Mouse (Mus musculus) embryonic facial prominence, embryonic 13.5 days (tissue): Measurements from ENCODE around the gene Lmo3. TPM values are rescaled to one million over a fixed set of nuclear protein-coding genes. Genes with fewer than 3 reads are reported as not detected.

Experiments
- ATAC-seq: fragments of 200-750 bp; cut with Nextera tagmentation; 2 replicates; pipeline ENCODE4 v1.8.0; 2017; ENCODE audit warnings: low read depth; ENCODE audit not compliant: insufficient number of reproducible peaks, insufficient read depth, low FRiP score, low TSS enrichment
- H3K27ac ChIP-seq: fragments of 300-500 bp; sonication (generic); 2 replicates; pipeline ENCODE4 v1.5.1; 2015; ENCODE audit warnings: moderate library complexity, mild to moderate bottlenecking, inconsistent platforms
- H3K27me3 ChIP-seq: fragments of 300-500 bp; sonication (generic); 2 replicates; pipeline ENCODE4 v1.6.1; 2015; ENCODE audit warnings: mild to moderate bottlenecking, inconsistent platforms
- H3K36me3 ChIP-seq: fragments of 300-500 bp; sonication (generic); 2 replicates; pipeline ENCODE4 v1.6.1; 2015; ENCODE audit warnings: mild to moderate bottlenecking, inconsistent platforms
- H3K4me1 ChIP-seq: fragments of 300-500 bp; sonication (generic); 2 replicates; pipeline ENCODE4 v1.6.1; 2015; ENCODE audit warnings: inconsistent platforms
- H3K4me2 ChIP-seq: fragments of 300-500 bp; sonication (generic); 2 replicates; pipeline ENCODE4 v1.6.1; 2015; ENCODE audit warnings: moderate library complexity, mild to moderate bottlenecking, inconsistent platforms
- H3K4me3 ChIP-seq: fragments of 300-500 bp; sonication (generic); 2 replicates; pipeline ENCODE4 v1.5.1; 2015; ENCODE audit warnings: mild to moderate bottlenecking, inconsistent platforms
- H3K9ac ChIP-seq: fragments of 300-500 bp; sonication (generic); 2 replicates; pipeline ENCODE4 v1.6.1; 2015; ENCODE audit warnings: mild to moderate bottlenecking, inconsistent platforms
- H3K9me3 ChIP-seq: fragments of 300-500 bp; sonication (generic); 2 replicates; pipeline ENCODE4 v1.6.1; 2016; ENCODE audit warnings: inconsistent platforms
- WGBS: fragments of 180-500 bp; shearing (Covaris S2); methylation state at CpG from one replicate; pipeline ENCODE4 v1.1.7; 2015; ENCODE audit warnings: mixed read lengths; 5-methylcytosine and 5-hydroxymethylcytosine counted together
- polyA plus RNA-seq: library from polyadenylated mRNA; unstranded; fragments of >200 nt; fragmentation: Nextera tagmentation; extraction: Ambion mirVana; gene quantifications from 2 replicates; pipeline ENCODE4 v1.2.1, GENCODE M21; 2015

Gene Lmo3
- polyA plus RNA-seq, 1 experiment from 2014 or later = 6.6 TPM

DNA sequence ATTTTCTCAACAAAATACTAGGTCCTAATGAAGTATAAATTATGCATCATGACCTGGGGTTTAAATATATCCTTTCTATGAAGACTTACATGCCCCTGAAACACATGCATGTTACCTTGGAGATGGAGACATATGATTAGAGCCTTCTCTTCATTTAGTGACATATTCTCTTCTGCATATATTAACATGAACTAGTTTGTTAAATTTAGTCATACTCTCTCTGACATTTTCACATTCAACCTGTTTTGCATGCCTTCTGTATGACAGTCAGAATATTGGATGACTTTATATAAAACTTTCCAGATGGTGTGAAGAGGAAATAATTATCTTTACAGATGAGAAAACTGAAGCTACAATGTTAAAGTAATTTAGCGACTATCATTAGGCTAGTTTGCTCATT, 77.8 kb downstream of the Lmo3 start:
- no peak overlapping the region for H3K4me3 ChIP-seq
- 83% methylated on average over 1 of the region's 1 CpGs for WGBS
- ATAC-seq = no peak

DNA sequence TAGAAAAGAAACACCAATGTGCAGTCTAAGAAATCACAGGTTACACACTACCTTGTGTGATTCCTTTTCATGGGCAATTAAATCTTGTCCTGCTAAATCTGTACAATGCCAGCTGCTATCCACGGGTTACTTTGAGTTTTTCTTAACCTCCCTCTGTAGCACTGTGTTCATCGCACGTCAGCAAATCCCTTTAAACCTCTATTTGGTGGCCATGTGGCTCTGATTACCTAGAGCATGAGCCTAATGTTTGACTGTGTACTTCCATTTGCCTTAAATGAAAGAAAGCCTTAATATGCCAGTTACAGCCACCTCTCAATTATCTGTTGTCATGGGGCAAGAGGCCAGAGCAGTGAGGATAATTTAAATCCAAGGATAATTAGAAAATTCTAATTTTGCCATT, 98.9 kb downstream of the Lmo3 start:
- H3K4me1 ChIP-seq = no peaks in the 10 kb centered on the region
- WGBS = 14% methylated on average over 3 of the region's 3 CpGs
- no peak overlapping the region for H3K4me3 ChIP-seq
- no peak overlapping the region for H3K27ac ChIP-seq
- no peaks in the 10 kb centered on the region for H3K9me3 ChIP-seq
- H3K4me2 ChIP-seq = no peak overlapping the region
- no peaks in the 10 kb centered on the region for H3K27me3 ChIP-seq
- H3K36me3 ChIP-seq = no peaks in the 10 kb centered on the region
- no peak overlapping the region for H3K9ac ChIP-seq
- no peak for ATAC-seq

More for the DNA sequence above, 77.8 kb downstream of the Lmo3 start:
- Histone ChIP-seq H3K4me2 (no peak overlapping the region), H3K36me3 (no peaks in the 10 kb centered on the region), H3K27ac (no peak overlapping the region), H3K27me3 (no peaks in the 10 kb centered on the region), H3K9me3 (no peaks in the 10 kb centered on the region), H3K9ac (no peak overlapping the region), H3K4me1 (no peaks in the 10 kb centered on the region)

DNA sequence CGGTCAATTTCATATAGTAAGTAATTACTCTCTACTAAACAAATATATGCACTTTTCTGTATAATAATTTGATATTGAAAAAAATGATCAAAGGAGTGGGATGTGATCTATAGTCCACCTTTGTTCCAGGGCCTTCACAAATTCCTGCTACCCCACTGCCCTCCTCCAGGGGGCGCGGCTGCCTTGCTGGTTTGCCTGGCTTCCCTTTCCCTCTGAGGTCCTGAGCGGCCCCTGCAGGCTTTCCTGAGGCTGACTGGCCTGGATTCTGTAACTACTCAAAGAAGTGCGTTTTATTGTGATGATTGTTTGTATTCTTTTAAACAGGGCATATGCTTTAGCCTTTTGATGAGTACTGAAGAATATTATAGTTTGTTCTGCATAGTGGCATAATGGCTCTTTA, 104.2 kb downstream of the Lmo3 start:
- Histone ChIP-seq H3K9ac (no peak overlapping the region), H3K4me2 (no peak overlapping the region), H3K4me3 (no peak overlapping the region), H3K4me1 (0 out of 2 replicates have a peak, but pooled peaks cover 6% of the 10 kb centered on the region), H3K27me3 (no peaks in the 10 kb centered on the region), H3K36me3 (no peaks in the 10 kb centered on the region), H3K9me3 (no peaks in the 10 kb centered on the region), H3K27ac (no peak overlapping the region)
- ATAC-seq = no peak
- WGBS = 12% methylated on average over 5 of the region's 5 CpGs

DNA sequence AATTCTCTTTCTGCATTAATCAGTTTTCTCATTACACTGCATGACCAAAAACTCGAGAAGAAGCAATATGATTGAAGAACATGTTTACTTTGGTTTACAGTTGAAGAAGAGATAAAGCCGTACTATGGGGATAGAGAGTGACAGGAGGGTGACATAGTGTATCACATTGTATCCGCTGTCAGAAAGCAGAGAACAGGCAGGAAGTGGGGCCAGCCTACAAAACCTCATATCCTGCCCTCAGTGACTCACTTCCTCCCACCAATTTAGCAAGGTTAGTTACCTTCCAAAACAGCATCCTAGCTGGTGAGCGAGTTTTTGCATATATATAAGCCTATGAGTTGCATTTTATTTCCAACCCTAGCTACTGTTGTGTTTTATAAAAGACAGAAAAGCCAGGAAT, 112.6 kb downstream of the Lmo3 start:
- no peaks in the 10 kb centered on the region for H3K4me1 ChIP-seq
- H3K9me3 ChIP-seq = no peaks in the 10 kb centered on the region
- H3K27ac ChIP-seq = no peak overlapping the region
- H3K36me3 ChIP-seq = no peaks in the 10 kb centered on the region
- no peak overlapping the region for H3K4me3 ChIP-seq
- H3K27me3 ChIP-seq = no peaks in the 10 kb centered on the region
- H3K4me2 ChIP-seq = no peak overlapping the region
- ATAC-seq = no peak
- no peak overlapping the region for H3K9ac ChIP-seq
- WGBS = 74% methylated on average over 4 of the region's 4 CpGs

DNA sequence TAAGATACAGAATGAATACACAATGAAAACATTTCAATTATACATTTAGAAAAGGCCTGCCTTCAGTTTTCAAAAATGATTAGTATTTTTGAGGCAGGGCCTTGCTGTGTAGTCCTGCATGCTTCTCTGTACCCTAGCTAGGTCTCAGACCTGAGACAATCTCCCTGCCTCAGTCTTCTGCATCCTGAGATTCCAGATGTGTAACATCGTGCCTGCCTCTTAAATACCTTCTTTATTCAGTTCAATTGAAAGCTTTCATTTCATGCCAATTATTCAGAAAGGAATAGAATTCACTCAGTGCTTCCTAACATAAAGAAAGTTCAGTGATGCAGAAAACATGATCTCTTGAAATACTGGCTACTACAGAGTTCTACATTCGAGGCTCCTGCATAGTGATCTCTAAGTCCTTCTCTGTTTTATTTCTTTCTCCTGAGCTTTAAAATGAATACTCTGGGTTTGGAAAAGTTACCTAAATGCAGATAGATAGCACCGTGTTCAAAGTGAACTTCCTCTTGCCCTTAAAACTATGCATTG, 137.2 kb downstream of the Lmo3 start:
- no peak overlapping the region for H3K27ac ChIP-seq
- WGBS = 51% methylated on average over 3 of the region's 3 CpGs
- H3K4me3 ChIP-seq = no peak overlapping the region
- no peaks in the 10 kb centered on the region for H3K36me3 ChIP-seq
- H3K4me1 ChIP-seq = no peaks in the 10 kb centered on the region
- H3K27me3 ChIP-seq = no peaks in the 10 kb centered on the region
- H3K4me2 ChIP-seq = no peak overlapping the region
- no peak overlapping the region for H3K9ac ChIP-seq
- H3K9me3 ChIP-seq = no peaks in the 10 kb centered on the region
- ATAC-seq = no peak

DNA sequence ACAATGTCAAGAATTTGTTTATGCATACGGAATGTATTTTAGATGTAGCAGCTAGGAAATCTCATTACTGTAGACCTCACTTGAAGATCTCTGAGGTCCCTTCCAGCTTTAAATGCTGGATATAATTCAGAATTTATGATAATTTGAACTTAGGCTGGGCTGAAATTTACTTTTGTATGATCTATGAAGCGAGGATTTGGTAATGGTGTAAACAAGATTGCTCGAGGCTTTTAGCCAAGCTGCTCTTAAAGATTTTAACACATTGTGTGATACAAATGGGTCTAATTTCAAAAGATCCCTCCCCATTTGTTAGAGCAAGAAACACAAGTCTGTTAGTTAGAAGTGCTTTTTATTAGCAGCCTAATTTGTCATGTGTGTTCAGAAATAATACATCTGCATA, 144.4 kb downstream of the Lmo3 start:
- no peak for ATAC-seq
- Histone ChIP-seq H3K9me3 (no peaks in the 10 kb centered on the region), H3K27ac (no peak overlapping the region), H3K36me3 (no peaks in the 10 kb centered on the region), H3K9ac (no peak overlapping the region), H3K4me3 (no peak overlapping the region), H3K4me1 (no peaks in the 10 kb centered on the region), H3K27me3 (no peaks in the 10 kb centered on the region), H3K4me2 (no peak overlapping the region)
- 70% methylated on average over 3 of the region's 3 CpGs for WGBS

DNA sequence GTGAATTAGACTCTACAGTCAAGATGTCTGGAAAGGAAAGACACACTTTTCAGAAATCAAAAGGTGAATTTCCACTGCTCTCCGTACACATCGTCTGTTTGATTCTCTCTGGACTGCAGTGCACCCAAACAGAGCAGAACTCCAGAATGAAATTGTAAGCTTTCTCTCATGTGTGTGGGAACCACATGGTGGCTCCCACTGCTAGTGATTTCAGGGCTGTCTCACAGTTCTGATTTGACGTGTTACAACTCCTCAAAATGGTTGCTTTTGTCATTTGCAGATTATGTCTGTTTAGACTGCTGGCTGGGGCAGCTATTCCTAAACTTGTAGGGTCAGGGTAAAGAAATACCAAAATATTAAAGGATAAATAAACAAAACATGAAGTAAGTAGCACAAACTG, 145.0 kb downstream of the Lmo3 start:
- WGBS = 62% methylated on average over 3 of the region's 3 CpGs
- Histone ChIP-seq H3K4me3 (no peak overlapping the region), H3K27ac (no peak overlapping the region), H3K4me2 (no peak overlapping the region), H3K27me3 (no peaks in the 10 kb centered on the region), H3K4me1 (no peaks in the 10 kb centered on the region), H3K36me3 (no peaks in the 10 kb centered on the region), H3K9ac (no peak overlapping the region), H3K9me3 (no peaks in the 10 kb centered on the region)
- ATAC-seq = no peak

DNA sequence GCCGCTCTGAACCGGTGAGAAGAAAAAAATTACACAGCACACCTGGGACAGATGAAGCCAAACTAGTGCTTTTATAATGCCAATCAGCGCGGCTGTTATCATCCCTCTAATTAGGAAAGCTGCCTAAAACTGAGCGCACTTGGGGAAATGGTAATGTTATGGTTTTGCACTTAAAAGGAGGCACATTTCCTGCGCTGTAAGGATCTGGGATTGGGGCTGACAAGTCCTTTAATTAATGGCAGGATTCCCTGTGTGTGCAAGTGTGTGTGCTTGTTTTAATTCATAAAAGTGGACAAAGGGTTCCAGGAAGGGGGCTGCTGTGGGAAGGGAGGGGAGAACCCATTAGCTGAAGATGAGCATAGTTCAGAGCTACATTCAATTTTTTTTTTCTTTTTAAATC, 154.4 kb downstream of the Lmo3 start:
- Histone ChIP-seq H3K9ac (no peak overlapping the region), H3K9me3 (no peaks in the 10 kb centered on the region), H3K4me3 (no peak overlapping the region), H3K4me1 (peaks cover 13% of the 10 kb centered on the region), H3K27me3 (peaks cover 43% of the 10 kb centered on the region), H3K4me2 (no peak overlapping the region), H3K36me3 (no peaks in the 10 kb centered on the region), H3K27ac (no peak overlapping the region)
- ATAC-seq = no peak
- 8% methylated on average over 6 of the region's 6 CpGs for WGBS

DNA sequence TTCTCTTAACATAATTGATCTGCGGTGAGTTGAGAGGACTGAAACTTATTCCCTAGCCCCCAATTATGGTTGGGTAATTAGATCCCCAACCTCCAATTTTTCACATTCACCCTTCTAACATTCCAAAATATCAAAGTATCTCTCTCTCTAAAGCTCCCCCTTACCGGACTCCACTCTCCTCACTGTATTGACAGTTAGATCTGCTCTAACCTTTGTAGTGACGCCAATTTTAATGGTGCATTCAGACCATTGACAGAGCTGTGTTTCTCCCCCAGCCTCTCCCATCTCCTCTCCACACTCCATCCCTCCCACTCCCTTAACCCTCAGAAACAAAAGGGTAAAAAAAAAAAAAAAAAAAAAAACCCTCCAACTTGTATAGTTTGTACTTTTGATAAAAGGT, 154.9 kb downstream of the Lmo3 start:
- Histone ChIP-seq H3K27me3 (peaks cover 47% of the 10 kb centered on the region), H3K4me1 (peaks cover 18% of the 10 kb centered on the region), H3K9ac (no peak overlapping the region), H3K27ac (no peak overlapping the region), H3K4me2 (no peak overlapping the region), H3K9me3 (no peaks in the 10 kb centered on the region), H3K4me3 (no peak overlapping the region), H3K36me3 (no peaks in the 10 kb centered on the region)
- WGBS = 14% methylated on average over 3 of the region's 3 CpGs
- ATAC-seq = no peak

DNA sequence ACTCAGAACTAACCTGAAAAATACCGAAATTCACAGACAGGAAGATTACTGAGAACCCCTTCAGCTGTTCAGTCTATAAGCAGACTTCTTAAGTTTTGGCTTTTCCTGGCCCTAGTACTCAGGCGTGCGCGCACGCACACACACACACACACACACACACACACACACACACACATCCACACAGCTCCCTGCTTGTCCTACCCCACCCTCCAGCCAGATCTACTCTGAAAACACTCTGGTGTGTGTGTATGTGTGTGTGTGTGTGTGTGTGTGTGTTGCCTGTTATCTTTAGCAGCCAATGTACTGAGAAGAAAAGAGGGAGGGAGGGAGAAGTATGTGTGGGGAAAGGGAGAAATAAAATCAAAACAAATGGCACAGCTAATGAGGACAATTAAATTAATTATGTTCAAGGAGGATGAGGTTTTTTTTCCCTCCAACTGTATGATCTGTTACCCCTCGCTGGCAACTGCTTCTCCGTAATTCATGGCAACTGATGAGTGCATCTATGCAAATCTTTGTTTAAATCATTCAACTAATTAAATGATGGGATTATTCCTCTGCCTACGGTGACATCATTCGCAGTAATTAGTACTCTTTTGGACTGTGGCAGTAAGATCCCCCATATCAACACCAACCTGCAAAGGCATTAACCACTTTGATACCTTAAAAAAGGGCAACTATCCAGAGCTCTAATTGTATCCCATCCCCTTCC, 157.1 kb downstream of the Lmo3 start:
- H3K36me3 ChIP-seq = no peaks in the 10 kb centered on the region
- H3K9ac ChIP-seq = no peak overlapping the region
- peaks cover 38% of the 10 kb centered on the region for H3K4me1 ChIP-seq
- no peak overlapping the region for H3K4me2 ChIP-seq
- no peaks in the 10 kb centered on the region for H3K9me3 ChIP-seq
- no peak for ATAC-seq
- 59% methylated on average over 9 of the region's 9 CpGs for WGBS
- no peak overlapping the region for H3K27ac ChIP-seq
- peaks cover 49% of the 10 kb centered on the region for H3K27me3 ChIP-seq
- no peak overlapping the region for H3K4me3 ChIP-seq

DNA sequence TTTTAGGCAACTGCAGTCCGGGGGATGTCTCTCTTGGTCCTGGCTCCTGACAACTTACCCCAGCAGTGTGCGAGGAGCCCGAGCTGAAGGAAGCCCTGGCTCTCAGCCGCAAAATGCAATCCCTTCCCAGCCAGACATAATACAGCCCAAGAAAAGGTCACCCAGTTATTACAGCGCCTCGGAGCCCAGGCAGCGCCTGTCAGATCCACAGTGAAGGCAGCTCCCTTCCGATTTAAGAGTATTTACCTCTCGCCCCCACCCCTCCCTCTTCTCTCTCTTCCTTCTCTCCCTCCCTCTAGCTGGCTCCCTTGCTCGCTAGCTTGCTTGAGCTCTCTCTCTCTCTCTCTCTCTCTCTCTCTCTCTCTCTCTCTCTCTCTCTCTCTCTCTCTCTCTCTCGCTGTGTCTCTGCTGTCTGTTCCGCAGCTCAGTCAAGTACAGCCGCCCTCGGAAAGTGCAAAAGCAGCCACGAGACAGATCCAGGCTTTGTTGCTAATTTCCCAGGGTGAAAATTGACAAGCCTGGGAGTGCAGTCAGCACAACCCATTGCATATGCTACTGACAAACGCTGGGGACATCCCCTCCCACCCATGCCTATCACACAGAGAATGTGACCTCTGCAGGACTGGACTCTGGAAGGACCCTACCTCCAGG, 159.0 kb downstream of the Lmo3 start:
- Histone ChIP-seq H3K9me3 (no peaks in the 10 kb centered on the region), H3K4me1 (peaks cover 38% of the 10 kb centered on the region), H3K9ac (peak overlapping the region; percentile 52), H3K36me3 (no peaks in the 10 kb centered on the region), H3K27me3 (peaks cover 53% of the 10 kb centered on the region), H3K4me2 (peak overlapping the region; percentile 73), H3K4me3 (peak overlapping the region; percentile 47), H3K27ac (no peak overlapping the region)
- WGBS = under 1% methylated on average over 16 of the region's 16 CpGs
- ATAC-seq = no peak

DNA sequence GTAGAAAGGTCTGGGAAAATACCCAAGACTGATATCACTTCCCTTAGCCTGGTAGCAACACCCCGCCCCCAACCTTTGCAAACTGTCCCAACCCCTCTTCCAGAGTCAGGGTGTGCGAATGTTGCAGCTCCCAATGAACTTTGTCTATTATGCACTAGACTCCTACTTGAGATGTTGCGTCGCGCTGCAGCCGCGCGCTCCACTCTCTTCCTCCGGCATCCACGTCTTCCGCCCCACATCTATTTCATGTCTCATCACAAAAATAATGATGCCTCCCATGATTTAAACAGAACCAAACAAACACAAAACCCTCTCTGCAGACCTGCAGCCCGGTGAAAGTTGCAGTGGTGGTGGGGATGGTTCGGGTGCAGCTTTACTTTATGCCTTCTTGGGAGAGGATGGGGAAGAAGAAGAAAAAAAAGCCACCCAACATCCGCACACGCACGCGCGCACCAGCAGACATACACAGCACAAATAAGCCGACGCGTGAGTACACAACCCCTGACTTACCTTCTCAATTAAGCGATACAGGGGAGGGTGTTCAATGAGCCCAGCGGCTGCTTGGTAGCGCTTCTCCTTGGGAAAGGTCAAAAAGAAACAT, 159.7 kb downstream of the Lmo3 start:
- H3K9ac ChIP-seq = peak overlapping the region; percentile 52
- H3K27me3 ChIP-seq = peaks cover 46% of the 10 kb centered on the region
- peak overlapping the region; percentile 47 for H3K4me3 ChIP-seq
- no peak overlapping the region for H3K27ac ChIP-seq
- ATAC-seq = no peak
- peak overlapping the region; percentile 73 for H3K4me2 ChIP-seq
- WGBS = under 1% methylated on average over 24 of the region's 24 CpGs
- H3K36me3 ChIP-seq = no peaks in the 10 kb centered on the region
- H3K4me1 ChIP-seq = peaks cover 38% of the 10 kb centered on the region
- H3K9me3 ChIP-seq = no peaks in the 10 kb centered on the region
